Mouse (Mus musculus): ENCODE measurements at regions not wholly inside any gene's neighbourhood (a gene's known extent, or its start where the extent isn't known, plus 50 kb on each side); places are given as distances from the start of the nearest gene placed in this dataset.

GRCm38 (mm10) chr13:57291737-57292490 lies 396.1 kb upstream of the Trpc7 start:
- no peak for DNase-seq (ENCODE audit: low spot score in 2 of 2)
- intact Hi-C loops (cut with DNase I): no loop called here

- intact Hi-C loops (cut with DNase I): loop anchor here (10.0 kb wide), 2 partner anchors 189 to 489 kb away; no protein-coding TSS in a partner anchor
- no peak for DNase-seq (ENCODE audit: low spot score in 2 of 2)
These were observed 390.4 kb upstream of the Trpc7 start for GRCm38 (mm10) chr13:57286168-57286567.

- DNase-seq (ENCODE audit: low spot score in 2 of 2): no peak
- intact Hi-C loops (cut with DNase I): loop anchor here (10.0 kb wide), 2 partner anchors 192 to 492 kb away; no protein-coding TSS in a partner anchor
These were observed 387.0 kb upstream of the Trpc7 start for GRCm38 (mm10) chr13:57282816-57283215.

GRCm38 (mm10) chr13:57281941-57282710 lies 386.3 kb upstream of the Trpc7 start:
- intact Hi-C loops (cut with DNase I): loop anchor here (2.0 to 10.0 kb wide), 3 partner anchors 193 to 627 kb away; partner anchors contain the start of gene Spock1
- no peak for DNase-seq (ENCODE audit: low spot score in 2 of 2)

- intact Hi-C loops (cut with DNase I): loop anchor here (2.0 to 10.0 kb wide), 3 partner anchors 193 to 627 kb away; partner anchors contain the start of gene Spock1
- DNase-seq (ENCODE audit: low spot score in 2 of 2): peak in 1 of 2 experiments; percentile 52
These were observed 385.7 kb upstream of the Trpc7 start for GRCm38 (mm10) chr13:57281504-57281903.

- intact Hi-C loops (cut with DNase I): loop anchor here (5.0 kb wide), 1 partner anchor 801 kb away; no protein-coding TSS in a partner anchor
These were observed 382.8 kb upstream of the Trpc7 start for GRCm38 (mm10) chr13:57278580-57278979.

GRCm38 (mm10) chr13:57277076-57277475 lies 381.3 kb upstream of the Trpc7 start:
- DNase-seq (ENCODE audit: low spot score in 2 of 2): no peak
- intact Hi-C loops (cut with DNase I): loop anchor here (5.0 kb wide), 1 partner anchor 800 kb away; no protein-coding TSS in a partner anchor

More at GRCm38 (mm10) chr13:57278580-57278979, 382.8 kb upstream of the Trpc7 start:
- no peak for DNase-seq (ENCODE audit: low spot score in 2 of 2)

GRCm38 (mm10) chr13:57275871-57276270 lies 380.1 kb upstream of the Trpc7 start:
- intact Hi-C loops (cut with DNase I): loop anchor here (5.0 kb wide), 1 partner anchor 799 kb away; no protein-coding TSS in a partner anchor
- no peak for DNase-seq (ENCODE audit: low spot score in 2 of 2)

- DNase-seq (ENCODE audit: low spot score in 2 of 2): no peak
- intact Hi-C loops (cut with DNase I): no loop called here
These were observed 377.8 kb upstream of the Trpc7 start for GRCm38 (mm10) chr13:57273593-57273992.

GRCm38 (mm10) chr13:57269614-57270013 lies 373.8 kb upstream of the Trpc7 start:
- intact Hi-C loops (cut with DNase I): loop anchor here (10.0 kb wide), 1 partner anchor 715 kb away; no protein-coding TSS in a partner anchor
- DNase-seq (ENCODE audit: low spot score in 2 of 2): peak in 1 of 2 experiments; percentile 25

- intact Hi-C loops (cut with DNase I): loop anchor here (1.0 to 10.0 kb wide), 3 partner anchors 368 to 705 kb away; no protein-coding TSS in a partner anchor
- peak; percentile 65 to 79 for DNase-seq (ENCODE audit: low spot score in 2 of 2)
These were observed 364.1 kb upstream of the Trpc7 start for GRCm38 (mm10) chr13:57259920-57260319.

- DNase-seq (ENCODE audit: low spot score in 2 of 2): no peak
- intact Hi-C loops (cut with DNase I): no loop called here
These were observed 363.7 kb upstream of the Trpc7 start for GRCm38 (mm10) chr13:57259474-57259873.

GRCm38 (mm10) chr13:57255920-57256319 lies 360.1 kb upstream of the Trpc7 start:
- intact Hi-C loops (cut with DNase I): no loop called here

GRCm38 (mm10) chr13:57249851-57250250 lies 354.1 kb upstream of the Trpc7 start:
- DNase-seq (ENCODE audit: low spot score in 2 of 2): no peak
- intact Hi-C loops (cut with DNase I): loop anchor here (10.0 kb wide), 1 partner anchor 255 kb away; no protein-coding TSS in a partner anchor

More at GRCm38 (mm10) chr13:57255920-57256319, 360.1 kb upstream of the Trpc7 start:
- peak; percentile 73 to 80 for DNase-seq (ENCODE audit: low spot score in 2 of 2)

GRCm38 (mm10) chr13:57249401-57249800 lies 353.6 kb upstream of the Trpc7 start:
- no peak for DNase-seq (ENCODE audit: low spot score in 2 of 2)
- intact Hi-C loops (cut with DNase I): loop anchor here (10.0 kb wide), 1 partner anchor 255 kb away; no protein-coding TSS in a partner anchor

GRCm38 (mm10) chr13:57246238-57246963 lies 350.6 kb upstream of the Trpc7 start:
- peak in 1 of 2 experiments; percentile 10 for DNase-seq (ENCODE audit: low spot score in 2 of 2)
- intact Hi-C loops (cut with DNase I): loop anchor here (10.0 kb wide), 1 partner anchor 252 kb away; no protein-coding TSS in a partner anchor

GRCm38 (mm10) chr13:57236917-57237316 lies 341.1 kb upstream of the Trpc7 start:
- intact Hi-C loops (cut with DNase I): no loop called here
- DNase-seq (ENCODE audit: low spot score in 2 of 2): no peak

- no peak for DNase-seq (ENCODE audit: low spot score in 2 of 2)
- intact Hi-C loops (cut with DNase I): no loop called here
These were observed 340.4 kb upstream of the Trpc7 start for GRCm38 (mm10) chr13:57236211-57236610.

- no peak for DNase-seq (ENCODE audit: low spot score in 2 of 2)
- intact Hi-C loops (cut with DNase I): no loop called here
These were observed 337.1 kb upstream of the Trpc7 start for GRCm38 (mm10) chr13:57232906-57233305.
